Mouse (Mus musculus) kidney, adult 18-20 months (tissue): Measurements from ENCODE around the gene Odaph.

Experiments
- DNase-seq: peaks from one replicate; pipeline ENCODE4 v3.0.0; 2021

The Odaph gene

GRCm38 (mm10) chr5:91991191-91991937 lies 4.1 kb downstream of the Odaph start:
- DNase-seq: no peak

GRCm38 (mm10) chr5:91993061-91993460 lies 5.8 kb downstream of the Odaph start:
- no peak for DNase-seq

- DNase-seq: no peak
Observed at GRCm38 (mm10) chr5:91994546-91994945, 7.3 kb downstream of the Odaph start.

- DNase-seq: no peak
Observed at GRCm38 (mm10) chr5:92000770-92001169, 13.5 kb downstream of the Odaph start.

GRCm38 (mm10) chr5:92003011-92003410 lies 15.7 kb downstream of the Odaph start:
- no peak for DNase-seq

- no peak for DNase-seq
Observed at GRCm38 (mm10) chr5:92009827-92010226, 22.6 kb downstream of the Odaph start.

GRCm38 (mm10) chr5:92011756-92012155 lies 24.5 kb downstream of the Odaph start:
- no peak for DNase-seq

GRCm38 (mm10) chr5:92019960-92020359 lies 32.7 kb downstream of the Odaph start:
- DNase-seq: no peak

GRCm38 (mm10) chr5:92042377-92043348 lies 55.4 kb downstream of the Odaph start:
- peak; percentile 98 for DNase-seq

- DNase-seq: no peak
Observed at GRCm38 (mm10) chr5:92043783-92044182, 56.5 kb downstream of the Odaph start, which contains the start of gene Cdkl2. Cdkl2 (minus strand) TSS chr5:92043883.
